Mouse (Mus musculus) kidney, adult 2 months (tissue): Measurements from ENCODE around the gene Fam3a.
"Not testable (repeated sequence)": the region's sequence is repeated elsewhere in the genome, so short reads cannot be mapped to it uniquely, and the experiment has no call there.

Experiments used
- CTCF ChIP-seq: fragments of 200-500 bp; conservative IDR thresholded peaks from 2 replicates; pipeline ENCODE4 v1.5.1; 2011; ENCODE audit warnings: low read depth, mild to moderate bottlenecking, control low read depth, low read length, moderate library complexity, mixed read lengths; ENCODE audit not compliant: insufficient read depth, insufficient read length
- POLR2A ChIP-seq: fragments of 200-500 bp; IDR thresholded peaks from one replicate; pipeline ENCODE4 v1.6.1; 2011; ENCODE audit warnings: low read depth, low read length, control low read depth

GRCm38 (mm10) chrX:74357069-74357468, 36.0 kb downstream of the Fam3a start:
- TF ChIP-seq CTCF, POLR2A: not testable (repeated sequence)
